Mouse (Mus musculus) heart, postnatal 0 days (tissue): ENCODE data around the gene Ppp1r16b.

ENCODE experiments used
- CTCF ChIP-seq: IDR thresholded peaks from 2 replicates; pipeline ENCODE4 v1.5.1; 2016; ENCODE audit warnings: antibody characterized with exemption, control low read depth, low read depth
- EP300 ChIP-seq: IDR thresholded peaks from 2 replicates; pipeline ENCODE4 v1.6.1; 2016; ENCODE audit warnings: antibody characterized with exemption, low read depth

DNA sequence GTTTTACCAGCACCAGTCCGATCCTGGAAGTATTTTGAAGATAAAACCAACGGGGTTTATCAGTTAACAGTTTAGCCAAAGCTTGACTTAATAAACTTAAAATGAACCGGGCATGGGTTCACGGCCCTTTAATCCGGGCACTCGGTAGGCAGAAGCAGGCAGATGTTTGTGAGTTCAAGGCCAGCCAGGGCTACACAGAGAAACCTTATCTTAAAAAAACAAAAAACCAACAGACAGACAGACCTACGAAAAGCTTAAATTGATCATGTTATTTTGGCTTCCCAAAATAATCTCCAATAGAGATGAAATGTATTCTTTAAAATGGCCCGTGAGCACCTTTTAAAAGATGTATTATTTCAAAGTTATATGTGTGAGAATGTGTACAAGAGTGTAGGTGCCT lies 39.5 kb upstream of the Ppp1r16b start:
- TF ChIP-seq CTCF (no peak), EP300 (no peak)
